Mouse (Mus musculus) bone marrow, adult 2 months (tissue): Measurements from ENCODE around the gene Arid1b. TPM values are rescaled to one million over a fixed set of nuclear protein-coding genes. Genes with fewer than 3 reads are reported as not detected.
A peak's percentile ranks its signal among the peaks of the same experiment; 100 is the strongest.

Experiments used
- H3K27ac ChIP-seq: fragments of 200-500 bp; 2 replicates; pipeline ENCODE4 v1.5.1; 2012; ENCODE audit warnings: low read depth, mild to moderate bottlenecking, control low read depth, inconsistent platforms, low read length; ENCODE audit not compliant: control insufficient read depth, poor library complexity, insufficient read depth
- H3K4me1 ChIP-seq: fragments of 200-500 bp; 2 replicates; pipeline ENCODE4 v1.6.1; 2011; ENCODE audit warnings: low read length; ENCODE audit not compliant: control insufficient read depth, insufficient read depth
- H3K4me3 ChIP-seq: fragments of 200-500 bp; replicated peaks from 2 replicates; pipeline ENCODE3; 2011; ENCODE audit warnings: mild to moderate bottlenecking, low read depth, low read length, control low read depth; ENCODE audit not compliant: control insufficient read depth
- CTCF ChIP-seq: fragments of 200-500 bp; IDR thresholded peaks from 2 replicates; pipeline ENCODE4 v1.5.1; 2011; ENCODE audit warnings: low read length, control low read depth; ENCODE audit not compliant: control insufficient read depth, insufficient read depth
- POLR2A ChIP-seq: fragments of 200-500 bp; IDR thresholded peaks from 2 replicates; pipeline ENCODE4 v1.6.1; 2011; ENCODE audit warnings: low read depth, mild to moderate bottlenecking, control low read depth, low read length, borderline replicate concordance; ENCODE audit not compliant: control insufficient read depth
- WGBS: fragments of 180-500 bp; shearing (Covaris S2); methylation state at CpG from one replicate; pipeline ENCODE4 v1.1.7; 2018; 5-methylcytosine and 5-hydroxymethylcytosine counted together
- polyA plus RNA-seq: library from polyadenylated mRNA; stranded (reverse); fragments of >200 nt; gene quantifications from 2 replicates; pipeline ENCODE4 v1.2.4, GENCODE M21; 2011; ENCODE audit warnings: low replicate concordance; ENCODE audit not compliant: missing spikeins, insufficient read depth, insufficient read length

Arid1b gene
- polyA plus RNA-seq, 1 experiment, result 12.5 TPM

GRCm38 (mm10) chr17:5326689-5327088, 332.6 kb downstream of the Arid1b start:
- Histone ChIP-seq H3K27ac (no peak overlapping the region), H3K4me1 (peaks cover 8% of the 10 kb centered on the region), H3K4me3 (no peak overlapping the region)
- TF ChIP-seq CTCF, result no peak
- no peak for TF ChIP-seq POLR2A
- WGBS, result 56% methylated on average over 7 of the region's 7 CpGs

GRCm38 (mm10) chr17:5327480-5328180, 333.5 kb downstream of the Arid1b start:
- H3K4me1 ChIP-seq, result peaks cover 8% of the 10 kb centered on the region
- H3K4me3 ChIP-seq, result no peak overlapping the region
- WGBS, result 9% methylated on average over 12 of the region's 12 CpGs
- H3K27ac ChIP-seq, result peak overlapping the region; percentile 71
- TF ChIP-seq CTCF (no peak), POLR2A (no peak)

- TF ChIP-seq POLR2A (no peak), CTCF (no peak)
- WGBS, result 59% methylated on average over 4 of the region's 4 CpGs
- Histone ChIP-seq H3K4me3 (no peak overlapping the region), H3K27ac (no peak overlapping the region; the same call in 1 of the 2 replicates), H3K4me1 (peaks cover 6% of the 10 kb centered on the region)
These were observed 335.3 kb downstream of the Arid1b start for GRCm38 (mm10) chr17:5329478-5329877.

- 76% methylated on average over 6 of the region's 6 CpGs for WGBS
- TF ChIP-seq POLR2A (no peak), CTCF (no peak)
- Histone ChIP-seq H3K27ac (peak overlapping the region; percentile 17), H3K4me1 (peaks cover 6% of the 10 kb centered on the region), H3K4me3 (no peak overlapping the region)
These were observed 335.9 kb downstream of the Arid1b start for GRCm38 (mm10) chr17:5330063-5330462.

GRCm38 (mm10) chr17:5330644-5331043, 336.5 kb downstream of the Arid1b start:
- WGBS, result 66% methylated on average over 7 of the region's 7 CpGs
- peak overlapping the region; percentile 17 for H3K27ac ChIP-seq

GRCm38 (mm10) chr17:5331387-5331786, 337.3 kb downstream of the Arid1b start:
- Histone ChIP-seq H3K27ac (peak overlapping the region; percentile 73; the same call in 1 of the 2 replicates), H3K4me1 (peaks cover 6% of the 10 kb centered on the region), H3K4me3 (no peak overlapping the region)
- TF ChIP-seq POLR2A (no peak), CTCF (peak; percentile 32; the same call in 1 of the 2 replicates)
- WGBS, result 87% methylated on average over 1 of the region's 1 CpGs

More at GRCm38 (mm10) chr17:5330644-5331043, 336.5 kb downstream of the Arid1b start:
- H3K4me3 ChIP-seq, result no peak overlapping the region
- H3K4me1 ChIP-seq, result peaks cover 6% of the 10 kb centered on the region
- TF ChIP-seq CTCF, result no peak
- TF ChIP-seq POLR2A, result no peak

- Histone ChIP-seq H3K4me1 (peaks cover 2% of the 10 kb centered on the region), H3K4me3 (no peak overlapping the region), H3K27ac (no peak overlapping the region)
- WGBS, result 90% methylated on average over 7 of the region's 7 CpGs
- TF ChIP-seq CTCF (no peak), POLR2A (no peak)
These were observed 340.4 kb downstream of the Arid1b start for GRCm38 (mm10) chr17:5334567-5334966.

- TF ChIP-seq CTCF (no peak), POLR2A (no peak)
- no peak overlapping the region for H3K27ac ChIP-seq
- WGBS, result 93% methylated on average over 1 of the region's 1 CpGs
These were observed 350.3 kb downstream of the Arid1b start for GRCm38 (mm10) chr17:5344426-5344825.

More at GRCm38 (mm10) chr17:5344426-5344825, 350.3 kb downstream of the Arid1b start:
- no peaks in the 10 kb centered on the region for H3K4me1 ChIP-seq
- H3K4me3 ChIP-seq, result no peak overlapping the region
